Mouse (Mus musculus): ENCODE data around the gene Zdhhc4. TPM values are rescaled to one million over a fixed set of nuclear protein-coding genes. Genes with fewer than 3 reads are reported as not detected.

Zdhhc4 gene
- polyA plus RNA-seq, 1 experiment from 2014 or later = 63.3 TPM

DNA sequence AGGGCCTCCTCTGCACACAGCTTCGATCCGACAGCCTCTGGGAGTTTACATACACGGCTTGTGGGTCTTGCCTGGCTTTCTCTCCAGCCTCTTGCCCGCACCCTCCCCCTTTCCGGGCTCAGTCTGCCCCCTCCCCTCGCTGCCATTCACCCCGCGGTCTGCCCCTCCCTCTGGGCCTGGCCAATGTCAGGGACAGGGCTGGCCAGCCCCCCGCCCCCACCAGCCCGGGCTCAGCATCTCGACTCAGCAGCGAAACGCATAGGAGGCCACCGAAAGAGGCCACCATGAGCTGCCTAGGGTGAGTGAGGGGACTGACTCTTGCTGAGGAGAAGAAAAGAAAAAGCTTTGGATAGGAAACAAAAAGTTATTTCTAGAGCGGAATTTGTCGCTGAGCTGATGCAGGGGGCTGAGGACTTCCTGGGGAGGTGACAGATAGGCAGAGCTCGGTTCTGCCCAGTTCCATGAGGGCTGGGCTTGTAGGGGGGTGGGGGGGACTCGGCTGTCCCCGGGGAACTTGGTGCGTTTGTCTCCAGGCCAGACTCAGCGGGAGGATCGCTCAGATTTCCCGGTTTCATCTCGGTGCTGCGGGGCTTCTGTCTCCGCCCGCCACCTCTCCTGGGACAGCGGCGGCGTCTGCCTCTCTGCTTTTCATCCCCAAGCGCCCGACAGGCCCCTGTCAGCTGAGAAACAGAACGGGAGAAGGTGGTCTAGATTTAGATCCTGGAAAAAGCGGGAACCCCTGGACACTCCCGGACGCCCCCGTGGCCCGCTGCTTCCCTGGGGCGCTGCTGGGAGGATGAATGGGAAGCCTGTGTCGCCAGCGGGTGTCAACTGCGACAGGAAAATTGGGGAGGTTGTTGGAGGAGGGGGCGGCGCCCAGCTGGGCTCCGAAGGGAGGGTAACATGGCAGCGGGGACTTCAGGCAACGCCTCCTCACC lies 34.9 kb upstream of the Zdhhc4 start:
- Histone ChIP-seq H3K36me3 (ENCODE audit: control insufficient read depth, insufficient read depth, low read length) (no peaks in the 10 kb centered on the region), H3K4me2 (peak overlapping the region; percentile 73), H3K27me3 (replicated peaks; ENCODE audit: control insufficient read depth, insufficient read depth, low read length) (peaks cover 57% of the 10 kb centered on the region), H3K4me3 (ENCODE audit: low read depth, low read length) (peak overlapping the region; percentile 48), H3K9ac (ENCODE audit: low read depth, low read length) (peak overlapping the region; percentile 40), H3K4me1 (replicated peaks; ENCODE audit: control insufficient read depth, insufficient read depth, low read length) (no peaks in the 10 kb centered on the region; the same call in 1 of the 2 replicates), H3K27ac (ENCODE audit: low read depth, low read length) (no peak overlapping the region), H3K9me3 (ENCODE audit: control insufficient read depth, low read length) (no peaks in the 10 kb centered on the region)
- 2% methylated on average over 47 of the region's 47 CpGs for WGBS
- ATAC-seq (replicated peaks; ENCODE audit: low FRiP score) = peak; percentile 53; the same call in 1 of the 2 replicates
- peak; percentile 63 for DNase-seq (ENCODE audit: low spot score)

DNA sequence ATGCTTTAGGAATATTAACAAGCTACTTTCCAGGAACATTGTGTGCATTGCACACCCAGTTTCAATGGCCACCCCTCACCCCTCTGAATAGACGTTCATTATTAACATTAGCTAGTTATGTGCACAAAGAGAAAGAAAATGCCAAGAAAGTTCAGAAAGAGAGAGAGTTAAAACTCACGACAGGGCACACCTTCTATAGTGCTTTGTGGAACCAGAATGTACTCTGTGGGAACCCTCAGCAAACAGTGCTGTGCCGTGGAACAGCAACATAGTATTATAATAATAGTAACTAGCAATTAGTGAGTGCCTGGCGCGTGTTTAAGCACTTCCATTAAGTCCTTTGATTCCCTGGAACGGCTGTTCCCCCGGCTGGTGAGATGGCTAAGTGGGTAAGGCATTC lies 32.4 kb upstream of the Zdhhc4 start:
- H3K36me3 ChIP-seq (ENCODE audit: control insufficient read depth, insufficient read depth, low read length) = no peaks in the 10 kb centered on the region
- peaks cover 65% of the 10 kb centered on the region for H3K27me3 ChIP-seq (replicated peaks; ENCODE audit: control insufficient read depth, insufficient read depth, low read length)
- no peak overlapping the region for H3K4me2 ChIP-seq
- H3K4me3 ChIP-seq (ENCODE audit: low read depth, low read length) = no peak overlapping the region
- WGBS = 73% methylated on average over 7 of the region's 7 CpGs
- no peak overlapping the region for H3K27ac ChIP-seq (ENCODE audit: low read depth, low read length)
- no peak for DNase-seq (ENCODE audit: low spot score)
- H3K9me3 ChIP-seq (ENCODE audit: control insufficient read depth, low read length) = no peaks in the 10 kb centered on the region
- H3K9ac ChIP-seq (ENCODE audit: low read depth, low read length) = no peak overlapping the region
- ATAC-seq (replicated peaks; ENCODE audit: low FRiP score) = no peak
- peaks cover 7% of the 10 kb centered on the region; the same call in 1 of the 2 replicates for H3K4me1 ChIP-seq (replicated peaks; ENCODE audit: control insufficient read depth, insufficient read depth, low read length)

DNA sequence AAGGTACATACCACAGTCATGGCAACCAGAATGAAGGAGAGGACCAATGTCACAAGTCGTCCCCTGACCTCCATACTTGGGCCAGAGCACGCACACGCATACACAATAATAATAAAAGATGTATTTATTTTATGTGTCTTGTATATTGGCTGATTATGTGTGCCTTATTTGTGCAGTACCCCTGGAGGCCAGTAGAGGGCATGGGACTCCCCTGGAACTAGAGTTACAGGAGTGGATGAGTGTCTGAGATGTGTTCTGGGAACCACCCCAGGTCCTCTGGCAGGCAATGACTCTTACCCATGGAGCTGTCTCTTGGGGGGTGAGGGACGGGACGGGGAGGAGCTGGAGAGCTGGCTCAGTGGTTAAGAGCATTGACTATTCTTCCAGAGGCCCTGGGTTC lies 30.9 kb upstream of the Zdhhc4 start:
- peaks cover 62% of the 10 kb centered on the region for H3K27me3 ChIP-seq (replicated peaks; ENCODE audit: control insufficient read depth, insufficient read depth, low read length)
- DNase-seq (ENCODE audit: low spot score) (no peak), ATAC-seq (replicated peaks; ENCODE audit: low FRiP score) (no peak)
- no peak overlapping the region for H3K27ac ChIP-seq (ENCODE audit: low read depth, low read length)
- no peak overlapping the region for H3K4me3 ChIP-seq (ENCODE audit: low read depth, low read length)
- no peaks in the 10 kb centered on the region for H3K9me3 ChIP-seq (ENCODE audit: control insufficient read depth, low read length)
- no peaks in the 10 kb centered on the region for H3K36me3 ChIP-seq (ENCODE audit: control insufficient read depth, insufficient read depth, low read length)
- 42% methylated on average over 5 of the region's 5 CpGs for WGBS
- no peak overlapping the region for H3K4me2 ChIP-seq
- H3K9ac ChIP-seq (ENCODE audit: low read depth, low read length) = no peak overlapping the region
- peaks cover 7% of the 10 kb centered on the region; the same call in 1 of the 2 replicates for H3K4me1 ChIP-seq (replicated peaks; ENCODE audit: control insufficient read depth, insufficient read depth, low read length)

DNA sequence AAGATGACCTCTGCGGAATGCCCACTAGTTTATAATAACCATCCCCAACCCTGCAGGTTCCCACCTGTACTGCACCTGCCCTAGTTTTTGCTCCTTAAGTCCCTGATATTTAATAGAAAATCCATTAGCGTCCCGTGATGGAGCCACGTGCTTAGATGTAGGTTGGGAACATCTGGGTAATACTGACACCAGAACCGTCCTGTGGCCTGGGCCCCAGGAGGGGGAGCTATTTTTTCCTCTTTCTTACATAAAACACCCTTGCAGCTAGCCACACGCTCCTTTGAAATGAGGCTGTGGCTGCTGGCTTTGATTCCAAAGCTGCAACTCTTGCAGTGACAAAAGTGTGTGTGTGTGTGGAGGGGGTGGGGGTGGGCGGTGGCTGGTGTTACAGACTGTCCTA lies 30.2 kb upstream of the Zdhhc4 start:
- Histone ChIP-seq H3K4me1 (replicated peaks; ENCODE audit: control insufficient read depth, insufficient read depth, low read length) (peaks cover 7% of the 10 kb centered on the region; the same call in 1 of the 2 replicates), H3K27me3 (replicated peaks; ENCODE audit: control insufficient read depth, insufficient read depth, low read length) (peaks cover 57% of the 10 kb centered on the region), H3K9ac (ENCODE audit: low read depth, low read length) (no peak overlapping the region), H3K9me3 (ENCODE audit: control insufficient read depth, low read length) (no peaks in the 10 kb centered on the region), H3K27ac (ENCODE audit: low read depth, low read length) (no peak overlapping the region), H3K4me3 (ENCODE audit: low read depth, low read length) (no peak overlapping the region), H3K36me3 (ENCODE audit: control insufficient read depth, insufficient read depth, low read length) (no peaks in the 10 kb centered on the region), H3K4me2 (no peak overlapping the region)
- ATAC-seq (replicated peaks; ENCODE audit: low FRiP score) (no peak), DNase-seq (ENCODE audit: low spot score) (no peak)
- WGBS = 35% methylated on average over 7 of the region's 7 CpGs

- Histone ChIP-seq H3K4me3 (ENCODE audit: low read depth, low read length) (peak overlapping the region; percentile 26), H3K4me2 (peak overlapping the region; percentile 31; the same call in 1 of the 2 replicates), H3K9me3 (ENCODE audit: control insufficient read depth, low read length) (peaks cover 4% of the 10 kb centered on the region), H3K36me3 (ENCODE audit: control insufficient read depth, insufficient read depth, low read length) (no peaks in the 10 kb centered on the region), H3K27ac (ENCODE audit: low read depth, low read length) (no peak overlapping the region), H3K9ac (ENCODE audit: low read depth, low read length) (no peak overlapping the region), H3K4me1 (replicated peaks; ENCODE audit: control insufficient read depth, insufficient read depth, low read length) (0 out of 2 replicates have a peak, but pooled peaks cover 7% of the 10 kb centered on the region), H3K27me3 (replicated peaks; ENCODE audit: control insufficient read depth, insufficient read depth, low read length) (peaks cover 42% of the 10 kb centered on the region)
- no peak for DNase-seq (ENCODE audit: low spot score)
- no peak for ATAC-seq (replicated peaks; ENCODE audit: low FRiP score)
- WGBS = 6% methylated on average over 28 of the region's 28 CpGs
Observed at GRCm38 (mm10) chr5:143357564-143357963, 28.5 kb upstream of the Zdhhc4 start.

- H3K27me3 ChIP-seq (replicated peaks; ENCODE audit: control insufficient read depth, insufficient read depth, low read length) = peaks cover 39% of the 10 kb centered on the region
- peak within 1 kb of the TSS; percentile 26 for H3K4me3 ChIP-seq (ENCODE audit: low read depth, low read length)
- DNase-seq (ENCODE audit: low spot score) (no peak), ATAC-seq (replicated peaks; ENCODE audit: low FRiP score) (no peak)
- H3K4me1 ChIP-seq (replicated peaks; ENCODE audit: control insufficient read depth, insufficient read depth, low read length) = 0 out of 2 replicates have a peak, but pooled peaks cover 7% of the 10 kb centered on the region
- peaks cover 7% of the 10 kb centered on the region for H3K9me3 ChIP-seq (ENCODE audit: control insufficient read depth, low read length)
- H3K4me2 ChIP-seq = peak within 1 kb of the TSS; percentile 31; the same call in 1 of the 2 replicates
- H3K27ac ChIP-seq (ENCODE audit: low read depth, low read length) = no peak within 1 kb of the TSS
- WGBS = 22% methylated on average over 16 of the region's 17 CpGs
- H3K9ac ChIP-seq (ENCODE audit: low read depth, low read length) = no peak within 1 kb of the TSS
- H3K36me3 ChIP-seq (ENCODE audit: control insufficient read depth, insufficient read depth, low read length) = no peaks in the 10 kb centered on the region
Observed at GRCm38 (mm10) chr5:143356686-143357388, 27.8 kb upstream of the Zdhhc4 start, which contains the start of gene Grid2ip. TSS of gene Grid2ip (plus strand) at chr5:143357338.

DNA sequence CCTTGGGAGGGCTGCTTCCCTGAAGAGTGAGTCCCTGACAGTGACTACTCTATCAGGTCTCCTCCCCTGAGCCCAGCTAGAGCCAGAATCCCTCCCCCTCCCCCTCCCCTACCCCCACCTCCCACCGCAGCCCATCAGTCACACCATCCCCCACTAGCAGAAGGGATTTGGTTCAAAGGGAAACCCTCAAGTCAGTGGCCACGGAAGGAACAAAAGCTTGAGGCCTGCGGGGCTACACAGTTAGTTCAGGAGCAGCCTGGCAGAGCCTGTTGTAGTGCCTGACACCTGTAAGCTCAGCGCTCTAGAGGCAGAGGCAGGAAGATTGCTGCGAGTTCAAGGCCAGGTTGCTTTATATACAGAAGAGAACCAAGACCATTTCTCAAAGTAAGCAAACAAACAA lies 27.0 kb upstream of the Zdhhc4 start:
- H3K27ac ChIP-seq (ENCODE audit: low read depth, low read length) = no peak overlapping the region
- H3K4me3 ChIP-seq (ENCODE audit: low read depth, low read length) = no peak overlapping the region
- H3K9ac ChIP-seq (ENCODE audit: low read depth, low read length) = no peak overlapping the region
- whole genome bisulfite sequencing = 34% methylated on average over 5 of the region's 5 CpGs
- ATAC-seq (replicated peaks; ENCODE audit: low FRiP score) (no peak), DNase-seq (ENCODE audit: low spot score) (no peak)
- peaks cover 39% of the 10 kb centered on the region for H3K27me3 ChIP-seq (replicated peaks; ENCODE audit: control insufficient read depth, insufficient read depth, low read length)
- H3K9me3 ChIP-seq (ENCODE audit: control insufficient read depth, low read length) = peaks cover 7% of the 10 kb centered on the region
- H3K4me2 ChIP-seq = no peak overlapping the region
- no peaks in the 10 kb centered on the region for H3K36me3 ChIP-seq (ENCODE audit: control insufficient read depth, insufficient read depth, low read length)
- 0 out of 2 replicates have a peak, but pooled peaks cover 7% of the 10 kb centered on the region for H3K4me1 ChIP-seq (replicated peaks; ENCODE audit: control insufficient read depth, insufficient read depth, low read length)

- no peaks in the 10 kb centered on the region for H3K36me3 ChIP-seq (ENCODE audit: control insufficient read depth, insufficient read depth, low read length)
- H3K9ac ChIP-seq (ENCODE audit: low read depth, low read length) = no peak overlapping the region
- H3K27ac ChIP-seq (ENCODE audit: low read depth, low read length) = no peak overlapping the region
- no peaks in the 10 kb centered on the region for H3K4me1 ChIP-seq (replicated peaks; ENCODE audit: control insufficient read depth, insufficient read depth, low read length)
- H3K4me3 ChIP-seq (ENCODE audit: low read depth, low read length) = no peak overlapping the region
- 79% methylated on average over 8 of the region's 8 CpGs for WGBS
- no peaks in the 10 kb centered on the region for H3K27me3 ChIP-seq (replicated peaks; ENCODE audit: control insufficient read depth, insufficient read depth, low read length)
- H3K9me3 ChIP-seq (ENCODE audit: control insufficient read depth, low read length) = peaks cover 3% of the 10 kb centered on the region; the same call in 1 of the 2 replicates
- H3K4me2 ChIP-seq = no peak overlapping the region
- DNase-seq (ENCODE audit: low spot score) (no peak), ATAC-seq (replicated peaks; ENCODE audit: low FRiP score) (no peak)
Observed at GRCm38 (mm10) chr5:143346367-143346766, 17.3 kb upstream of the Zdhhc4 start.
